Mouse (Mus musculus) ovary, adult 10 weeks (tissue): ENCODE results near the gene Rbm7. TPM values are rescaled to one million over a fixed set of nuclear protein-coding genes. Genes with fewer than 3 reads are reported as not detected.

Source experiments
- polyA plus RNA-seq: library from polyadenylated mRNA; stranded (reverse); fragments of 350-450 nt; fragmentation: Illumina TruSeq; extraction: RNeasy Lipid Tissue Mini Kit (QIAGEN cat#74804); gene quantifications from one replicate; pipeline ENCODE4 v1.2.3, GENCODE M21; 2014

The Rbm7 gene
- 167 TPM for polyA plus RNA-seq

GRCm38 (mm10) chr9:48494817-48495547 lies at the start of gene Rbm7, which contains the start of gene Gm5617:
Gene Rbm7, minus strand, starts transcription at chr9:48495299.
Gene Gm5617, plus strand, starts transcription at chr9:48495442.

GRCm38 (mm10) chr9:48480411-48481213 lies 14.5 kb downstream of the Rbm7 start, which contains the start of gene Rexo2:
Gene Rexo2, minus strand, starts transcription at chr9:48480623.

Other genes starting within 250 kb of the Rbm7 start
- gene Nxpe2, start 141.8 kb downstream of the Rbm7 start, polyA plus RNA-seq: 11.5 TPM
- gene Rexo2, start 14.7 kb downstream of the Rbm7 start, polyA plus RNA-seq: 132 TPM
- gene Gm5617, start 143 bp upstream of the Rbm7 start, polyA plus RNA-seq: not detected
- gene Nnmt, start 109.9 kb upstream of the Rbm7 start, polyA plus RNA-seq: 4.7 TPM